Mouse (Mus musculus) midbrain, embryonic 11.5 days (tissue): ENCODE data around the gene Rasgrp2. TPM values are rescaled to one million over a fixed set of nuclear protein-coding genes. Genes with fewer than 3 reads are reported as not detected.
A peak's percentile ranks its signal among the peaks of the same experiment; 100 is the strongest.

ENCODE experiments used
- ATAC-seq: fragments of 200-750 bp; cut with Nextera tagmentation; 2 replicates; pipeline ENCODE4 v1.8.0; 2017; ENCODE audit warnings: moderate TSS enrichment, moderate library complexity; ENCODE audit not compliant: low FRiP score
- DNase-seq: peaks from one replicate; pipeline ENCODE4 v3.0.0; 2015; ENCODE audit warnings: low spot score; ENCODE audit errors: missing footprints
- H3K27ac ChIP-seq: fragments of 300-500 bp; sonication (generic); 2 replicates; pipeline ENCODE4 v1.5.1; 2014; ENCODE audit warnings: low read depth, low read length
- H3K27me3 ChIP-seq: fragments of 300-500 bp; sonication (generic); 2 replicates; pipeline ENCODE4 v1.6.1; 2014; ENCODE audit warnings: mild to moderate bottlenecking, low read length, moderate library complexity, mixed read lengths; ENCODE audit not compliant: control insufficient read depth, insufficient read depth
- H3K36me3 ChIP-seq: fragments of 300-500 bp; sonication (generic); 2 replicates; pipeline ENCODE4 v1.6.1; 2014; ENCODE audit warnings: mild to moderate bottlenecking, low read length, moderate library complexity, mixed read lengths; ENCODE audit not compliant: control insufficient read depth, insufficient read depth
- H3K4me1 ChIP-seq: fragments of 300-500 bp; sonication (generic); 2 replicates; pipeline ENCODE4 v1.6.1; 2014; ENCODE audit warnings: low read length; ENCODE audit not compliant: control insufficient read depth, insufficient read depth
- H3K4me2 ChIP-seq: fragments of 300-500 bp; sonication (generic); 2 replicates; pipeline ENCODE4 v1.6.1; 2014; ENCODE audit warnings: mild to moderate bottlenecking, moderate library complexity
- H3K4me3 ChIP-seq: fragments of 300-500 bp; sonication (generic); 2 replicates; pipeline ENCODE4 v1.5.1; 2014; ENCODE audit warnings: low read depth, low read length
- H3K9ac ChIP-seq: fragments of 300-500 bp; sonication (generic); 2 replicates; pipeline ENCODE4 v1.6.1; 2014; ENCODE audit warnings: low read length
- H3K9me3 ChIP-seq: fragments of 300-500 bp; sonication (generic); 2 replicates; pipeline ENCODE4 v1.6.1; 2016; ENCODE audit warnings: low read length; ENCODE audit not compliant: control insufficient read depth
- WGBS: fragments of 180-500 bp; shearing (Covaris S2); extraction: QIAGEN DNeasy Blood & Tissue Kit; methylation state at CpG from one replicate; pipeline ENCODE4 v1.1.7; 2014; 5-methylcytosine and 5-hydroxymethylcytosine counted together
- polyA plus RNA-seq: library from polyadenylated mRNA; unstranded; fragments of >200 nt; fragmentation: Nextera tagmentation; extraction: Ambion mirVana; gene quantifications from 2 replicates; pipeline ENCODE4 v1.2.1, GENCODE M21; 2014

Rasgrp2 gene
- polyA plus RNA-seq, 1 experiment from 2014 or later, result 16.8 TPM

DNA sequence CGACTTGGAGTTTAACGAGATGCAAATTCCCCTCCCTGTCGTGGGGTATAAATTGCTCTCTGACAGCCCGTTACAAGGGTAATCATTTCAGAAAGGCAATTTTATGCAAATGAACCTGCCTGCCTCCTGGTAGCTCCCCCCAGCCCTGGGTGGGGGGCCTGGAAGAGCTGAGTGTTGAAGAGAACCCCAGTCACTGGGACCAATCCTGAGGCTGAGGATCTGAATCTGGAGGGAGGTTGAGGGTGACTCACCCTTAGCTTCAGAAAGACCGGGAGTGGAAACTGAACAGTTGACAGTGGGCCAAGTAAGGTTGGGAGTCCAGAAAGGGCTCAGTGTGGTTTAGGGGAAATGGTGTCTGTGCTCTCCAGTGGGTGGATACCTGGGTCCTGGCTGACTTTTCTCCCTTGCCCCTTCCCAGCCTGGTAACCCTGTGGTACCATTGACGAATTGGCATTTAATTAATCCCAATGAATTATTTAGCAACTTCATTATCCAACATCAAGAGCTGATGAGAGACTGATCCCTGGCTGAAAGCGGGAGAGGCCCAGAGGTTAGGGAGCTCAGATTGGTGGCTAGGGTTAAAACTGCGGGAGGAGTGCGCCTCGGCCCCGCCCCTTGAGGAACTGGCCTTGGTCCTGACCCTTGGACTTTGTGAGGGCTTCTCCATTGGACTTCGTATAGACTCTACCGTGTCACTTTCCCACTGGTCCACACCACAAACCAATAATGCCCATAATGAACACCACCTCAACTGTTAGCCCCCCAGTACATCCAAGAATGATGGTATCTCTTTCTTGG is 27.8 kb downstream of the Rasgrp2 start:
- Histone ChIP-seq H3K9me3 (no peaks in the 10 kb centered on the region), H3K4me2 (no peak overlapping the region), H3K4me1 (peaks cover 22% of the 10 kb centered on the region), H3K4me3 (no peak overlapping the region), H3K27ac (no peak overlapping the region), H3K9ac (no peak overlapping the region), H3K27me3 (peaks cover 49% of the 10 kb centered on the region), H3K36me3 (no peaks in the 10 kb centered on the region)
- DNase-seq (peak; percentile 95), ATAC-seq (no peak)
- 21% methylated on average over 13 of the region's 13 CpGs for WGBS

- peak overlapping the region; percentile 30; the same call in 1 of the 2 replicates for H3K9ac ChIP-seq
- no peaks in the 10 kb centered on the region for H3K9me3 ChIP-seq
- peak overlapping the region; percentile 56 for H3K4me2 ChIP-seq
- H3K36me3 ChIP-seq, result no peaks in the 10 kb centered on the region
- peak; percentile 90 for DNase-seq
- peak; percentile 17; the same call in 1 of the 2 replicates for ATAC-seq
- WGBS, result 2% methylated on average over 88 of the region's 94 CpGs
- peaks cover 49% of the 10 kb centered on the region for H3K27me3 ChIP-seq
- H3K27ac ChIP-seq, result no peak overlapping the region
- H3K4me1 ChIP-seq, result peaks cover 22% of the 10 kb centered on the region
- peak overlapping the region; percentile 31 for H3K4me3 ChIP-seq
These were observed 28.7 kb downstream of the Rasgrp2 start for GRCm38 (mm10) chr19:6427653-6428434.

GRCm38 (mm10) chr19:6428501-6429200 is 29.5 kb downstream of the Rasgrp2 start:
- under 1% methylated on average over 60 of the region's 60 CpGs for WGBS
- H3K27me3 ChIP-seq, result peaks cover 49% of the 10 kb centered on the region
- no peak overlapping the region for H3K27ac ChIP-seq
- H3K9ac ChIP-seq, result peak overlapping the region; percentile 30; the same call in 1 of the 2 replicates
- H3K36me3 ChIP-seq, result no peaks in the 10 kb centered on the region
- no peaks in the 10 kb centered on the region for H3K9me3 ChIP-seq
- peak overlapping the region; percentile 56 for H3K4me2 ChIP-seq
- H3K4me1 ChIP-seq, result peaks cover 22% of the 10 kb centered on the region
- peak overlapping the region; percentile 31 for H3K4me3 ChIP-seq
- DNase-seq (peak; percentile 94), ATAC-seq (peak; percentile 71)

GRCm38 (mm10) chr19:6443016-6443415 is 43.9 kb downstream of the Rasgrp2 start:
- DNase-seq (no peak), ATAC-seq (no peak)
- Histone ChIP-seq H3K9me3 (no peaks in the 10 kb centered on the region), H3K4me1 (peaks cover 29% of the 10 kb centered on the region), H3K9ac (no peak overlapping the region), H3K27me3 (no peaks in the 10 kb centered on the region), H3K4me3 (no peak overlapping the region), H3K36me3 (no peaks in the 10 kb centered on the region), H3K4me2 (no peak overlapping the region), H3K27ac (no peak overlapping the region)
- WGBS, result 76% methylated on average over 10 of the region's 10 CpGs

DNA sequence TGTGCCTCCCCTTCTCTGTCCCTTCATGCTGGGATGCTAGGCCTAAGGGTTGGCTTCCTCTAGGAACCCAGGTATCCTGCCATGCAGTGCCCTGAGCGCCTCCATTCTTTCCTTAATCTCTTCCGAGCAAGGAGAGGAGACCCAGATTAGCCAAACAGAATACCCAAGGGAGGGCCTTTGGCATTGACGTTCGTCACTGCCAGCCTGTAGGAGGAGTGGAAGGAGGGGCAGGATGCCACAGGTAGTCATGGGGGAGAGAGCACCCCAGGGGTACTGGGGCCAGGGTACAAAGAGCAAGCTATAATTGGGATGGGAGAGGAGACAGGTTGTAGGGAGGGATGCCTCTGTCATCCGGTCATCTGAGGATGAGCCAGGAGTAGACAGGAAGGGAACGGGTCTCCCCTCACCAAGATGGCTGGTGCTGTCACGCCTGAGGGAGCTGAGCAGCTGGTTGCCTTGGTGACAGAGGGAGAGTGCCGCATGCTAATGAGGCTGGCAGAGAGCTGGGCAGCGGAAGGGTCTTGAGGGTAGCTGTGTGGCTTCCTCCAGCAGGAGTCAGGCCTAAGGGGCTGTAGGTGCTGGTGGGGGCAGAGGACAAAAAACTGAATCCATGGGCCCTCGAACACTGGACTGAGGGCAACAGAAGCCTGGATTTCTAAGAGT is 46.8 kb downstream of the Rasgrp2 start:
- Histone ChIP-seq H3K4me1 (peaks cover 32% of the 10 kb centered on the region), H3K27me3 (no peaks in the 10 kb centered on the region), H3K36me3 (no peaks in the 10 kb centered on the region), H3K9ac (peak overlapping the region; percentile 44), H3K4me3 (no peak overlapping the region), H3K27ac (peak overlapping the region; percentile 42), H3K4me2 (peak overlapping the region; percentile 36), H3K9me3 (no peaks in the 10 kb centered on the region)
- 14% methylated on average over 10 of the region's 10 CpGs for WGBS
- DNase-seq (peak; percentile 94), ATAC-seq (peak; percentile 90)

DNA sequence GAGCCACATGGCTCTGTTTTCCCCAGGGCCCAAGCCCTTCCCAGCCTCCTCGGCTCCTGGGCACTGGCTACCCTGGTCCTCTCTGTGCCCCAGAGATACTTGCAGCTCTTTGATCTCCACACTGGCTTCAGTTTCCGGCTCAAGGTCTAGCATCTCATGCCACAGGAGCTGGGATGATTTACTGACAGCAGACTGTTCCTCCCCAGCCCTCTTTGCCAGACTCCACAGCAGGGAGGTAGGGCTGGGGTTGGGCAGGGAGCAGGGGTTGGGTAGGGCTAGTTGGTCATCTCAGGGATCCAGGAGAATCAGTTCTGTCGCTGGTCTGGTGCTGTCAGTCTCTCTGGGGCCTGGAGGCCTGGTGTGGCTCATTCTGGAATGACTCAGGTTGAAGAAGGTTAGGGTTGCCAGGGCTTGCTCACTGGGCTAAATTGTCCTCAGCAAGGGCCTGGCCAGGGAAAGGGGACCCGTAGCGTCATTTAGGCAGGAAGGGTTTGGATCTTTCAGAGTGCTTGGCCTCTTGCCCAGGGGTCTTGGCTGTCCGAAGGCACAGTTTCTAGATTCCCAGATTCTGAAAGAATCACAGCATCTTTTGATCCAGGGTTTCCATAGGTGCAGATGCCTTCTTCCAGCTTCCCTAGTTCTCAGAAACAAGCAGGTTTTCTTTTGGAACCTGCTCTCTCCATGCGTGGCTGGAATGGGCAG is 47.7 kb downstream of the Rasgrp2 start:
- WGBS, result 64% methylated on average over 7 of the region's 7 CpGs
- no peaks in the 10 kb centered on the region for H3K9me3 ChIP-seq
- peak overlapping the region; percentile 42; the same call in 1 of the 2 replicates for H3K27ac ChIP-seq
- H3K4me3 ChIP-seq, result no peak overlapping the region
- ATAC-seq (no peak; the same call in 1 of the 2 replicates), DNase-seq (no peak)
- peaks cover 32% of the 10 kb centered on the region for H3K4me1 ChIP-seq
- 0 out of 2 replicates have a peak overlapping the region, but pooled peaks have one; percentile 28 for H3K9ac ChIP-seq
- H3K36me3 ChIP-seq, result no peaks in the 10 kb centered on the region
- H3K4me2 ChIP-seq, result peak overlapping the region; percentile 36; the same call in 1 of the 2 replicates
- no peaks in the 10 kb centered on the region for H3K27me3 ChIP-seq

DNA sequence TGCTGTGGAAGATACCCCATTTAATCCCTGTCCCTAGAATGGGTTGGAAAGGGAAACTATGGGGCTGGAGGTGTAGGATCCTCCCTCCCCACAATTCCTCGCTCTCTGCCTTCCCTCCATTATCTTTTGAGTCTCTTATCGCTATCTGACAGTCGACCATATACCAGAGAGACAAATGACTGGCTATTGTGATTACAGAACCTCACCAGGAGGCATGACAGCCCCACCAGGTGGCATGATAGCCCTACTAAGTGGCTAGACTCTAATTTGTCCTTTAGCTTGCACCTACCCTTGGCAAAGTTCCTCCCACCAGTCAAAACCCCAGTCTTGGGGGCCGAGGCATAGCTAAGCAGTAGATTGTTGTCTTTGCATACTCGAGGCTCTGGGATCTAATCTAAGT is 49.6 kb downstream of the Rasgrp2 start:
- H3K4me2 ChIP-seq, result no peak overlapping the region
- ATAC-seq, result no peak
- H3K4me3 ChIP-seq, result no peak overlapping the region
- peaks cover 40% of the 10 kb centered on the region for H3K4me1 ChIP-seq
- H3K36me3 ChIP-seq, result no peaks in the 10 kb centered on the region
- 55% methylated on average over 5 of the region's 5 CpGs for WGBS
- no peak overlapping the region for H3K27ac ChIP-seq
- H3K9me3 ChIP-seq, result no peaks in the 10 kb centered on the region
- H3K27me3 ChIP-seq, result no peaks in the 10 kb centered on the region
- no peak overlapping the region for H3K9ac ChIP-seq
- no peak for DNase-seq

- DNase-seq, result no peak
- H3K4me2 ChIP-seq, result no peak overlapping the region
- H3K27ac ChIP-seq, result no peak overlapping the region
- no peaks in the 10 kb centered on the region for H3K36me3 ChIP-seq
- 71% methylated on average over 7 of the region's 7 CpGs for WGBS
- no peak overlapping the region for H3K9ac ChIP-seq
- no peaks in the 10 kb centered on the region for H3K27me3 ChIP-seq
- ATAC-seq, result no peak
- H3K9me3 ChIP-seq, result no peaks in the 10 kb centered on the region
- H3K4me3 ChIP-seq, result no peak overlapping the region
- H3K4me1 ChIP-seq, result peaks cover 39% of the 10 kb centered on the region
These were observed 50.7 kb downstream of the Rasgrp2 start for GRCm38 (mm10) chr19:6449841-6450240.
